ENCODE assay signal across 8 mouse cellular contexts in genomic region chr10:17827391-17827790, GRCm38 (mm10). TPM values are rescaled to one million over a fixed set of nuclear protein-coding genes. Genes with fewer than 3 reads are reported as not detected.
DNase-seq lines count a peak whose midpoint lies in the region; ATAC-seq lines count a peak whose summit lies in the region.

No protein-coding gene starts in this region.

- no peak for DNase-seq in heart, postnatal 10 days
- DNase-seq in kidney, postnatal 14 days: peak; percentile 28
- peak; percentile 50 for DNase-seq in neural tube, embryonic 10.5 days (ENCODE audit: extremely low spot score, low spot score)
- DNase-seq in left cerebral cortex, adult 9 months (ENCODE audit: low spot score in 2 of 2): no peak
- no peak for DNase-seq in left cerebral cortex, adult 18-20 months (ENCODE audit: low spot score in 2 of 2)
- no peak for DNase-seq in adrenal gland, adult 2 months

- H3K9ac ChIP-seq in heart, embryonic 12.5 days: no peak overlapping the region
- H3K9ac ChIP-seq in forebrain, embryonic 12.5 days: no peak overlapping the region

- no peaks in the 10 kb centered on the region for H3K4me1 ChIP-seq in heart, embryonic 12.5 days (replicated peaks)
- peaks cover 22% of the 10 kb centered on the region for H3K4me1 ChIP-seq in forebrain, embryonic 12.5 days

- ATAC-seq in heart, embryonic 12.5 days (ENCODE audit: insufficient number of reproducible peaks, low FRiP score): no peak
- peak; percentile 55; the same call in 1 of the 2 replicates for ATAC-seq in forebrain, embryonic 12.5 days (ENCODE audit: low FRiP score)

- peak overlapping the region; percentile 23; the same call in 1 of the 2 replicates for H3K4me2 ChIP-seq in heart, embryonic 12.5 days
- H3K4me2 ChIP-seq in forebrain, embryonic 12.5 days: peak overlapping the region; percentile 42

- H3K27me3 ChIP-seq in heart, embryonic 12.5 days (replicated peaks): no peaks in the 10 kb centered on the region
- H3K27me3 ChIP-seq in forebrain, embryonic 12.5 days: 0 out of 2 replicates have a peak, but pooled peaks cover 2% of the 10 kb centered on the region

- no peak overlapping the region for H3K27ac ChIP-seq in heart, embryonic 12.5 days (ENCODE audit: poor library complexity, severe bottlenecking)
- H3K27ac ChIP-seq in forebrain, embryonic 12.5 days: peak overlapping the region; percentile 38; the same call in 1 of the 2 replicates

- no peak overlapping the region for H3K4me3 ChIP-seq in heart, embryonic 12.5 days
- no peak overlapping the region for H3K4me3 ChIP-seq in forebrain, embryonic 12.5 days (replicated peaks)

- no peaks in the 10 kb centered on the region for H3K9me3 ChIP-seq in heart, embryonic 12.5 days (replicated peaks)
- no peaks in the 10 kb centered on the region for H3K9me3 ChIP-seq in forebrain, embryonic 12.5 days

- peaks cover 41% of the 10 kb centered on the region for H3K36me3 ChIP-seq in heart, embryonic 12.5 days
- H3K36me3 ChIP-seq in forebrain, embryonic 12.5 days (replicated peaks): no peaks in the 10 kb centered on the region

- intact Hi-C loops in heart, postnatal 10 days (cut with DNase I): no loop called here

- WGBS in heart, embryonic 12.5 days: 11% methylated on average over 12 of the region's 12 CpGs
- WGBS in forebrain, embryonic 12.5 days: under 1% methylated on average over 12 of the region's 12 CpGs

RNA-seq across cellular contexts. Expression of gene Txlnb, which starts 31.4 kb away (rescaled TPM):
- polyA plus RNA-seq in heart, embryonic 12.5 days (2016; fragmentation: Nextera tagmentation; extraction: Ambion mirVana): 40.9 and 46.9 TPM in 2 replicates
- total RNA-seq in heart, postnatal 10 days (2021): 100 to 1,000 TPM; 136 to 145 TPM
- 1.4 and 1.7 TPM in 2 replicates for polyA plus RNA-seq in forebrain, embryonic 12.5 days (2016; fragmentation: Nextera tagmentation; extraction: Ambion mirVana)
- under 1 TPM; 0.88 to 0.89 TPM for total RNA-seq in left cerebral cortex, adult 18-20 months (2021)
- total RNA-seq in adrenal gland, adult 2 months (2021): under 1 TPM; 0.52 to 0.79 TPM
- 0.13 and 0.21 TPM in 2 replicates for polyA plus RNA-seq in adrenal gland, adult 2 months (2012; rRNA removed)

Comparison
In these comparisons a context has a peak if more than half of its experiments do, and no peak if none do; other contexts are left out.
1. DNase-seq: peak in kidney, postnatal 14 days (single experiment) and neural tube, embryonic 10.5 days (single experiment); none in heart, postnatal 10 days (0 of 2), left cerebral cortex, adult 9 months (0 of 2), left cerebral cortex, adult 18-20 months (0 of 2) and adrenal gland, adult 2 months (single experiment).
2. RNA of gene Txlnb, which starts 31.4 kb away (total RNA-seq): 136 to 145 TPM in heart, postnatal 10 days; 0.88 to 0.89 TPM in left cerebral cortex, adult 18-20 months and 0.52 to 0.79 TPM in adrenal gland, adult 2 months; every median in the first group is over 10 times any median in the second.